Mouse (Mus musculus): Measurements from ENCODE around the gene Gm44973. TPM values are rescaled to one million over a fixed set of nuclear protein-coding genes. Genes with fewer than 3 reads are reported as not detected.
A peak's percentile ranks its signal among the peaks of the same experiment; 100 is the strongest.

Gm44973 gene
- 1.2 TPM in 1 of 2 replicates, not detected in the other for polyA plus RNA-seq (2015; fragmentation: Nextera tagmentation; extraction: Ambion mirVana)

DNA sequence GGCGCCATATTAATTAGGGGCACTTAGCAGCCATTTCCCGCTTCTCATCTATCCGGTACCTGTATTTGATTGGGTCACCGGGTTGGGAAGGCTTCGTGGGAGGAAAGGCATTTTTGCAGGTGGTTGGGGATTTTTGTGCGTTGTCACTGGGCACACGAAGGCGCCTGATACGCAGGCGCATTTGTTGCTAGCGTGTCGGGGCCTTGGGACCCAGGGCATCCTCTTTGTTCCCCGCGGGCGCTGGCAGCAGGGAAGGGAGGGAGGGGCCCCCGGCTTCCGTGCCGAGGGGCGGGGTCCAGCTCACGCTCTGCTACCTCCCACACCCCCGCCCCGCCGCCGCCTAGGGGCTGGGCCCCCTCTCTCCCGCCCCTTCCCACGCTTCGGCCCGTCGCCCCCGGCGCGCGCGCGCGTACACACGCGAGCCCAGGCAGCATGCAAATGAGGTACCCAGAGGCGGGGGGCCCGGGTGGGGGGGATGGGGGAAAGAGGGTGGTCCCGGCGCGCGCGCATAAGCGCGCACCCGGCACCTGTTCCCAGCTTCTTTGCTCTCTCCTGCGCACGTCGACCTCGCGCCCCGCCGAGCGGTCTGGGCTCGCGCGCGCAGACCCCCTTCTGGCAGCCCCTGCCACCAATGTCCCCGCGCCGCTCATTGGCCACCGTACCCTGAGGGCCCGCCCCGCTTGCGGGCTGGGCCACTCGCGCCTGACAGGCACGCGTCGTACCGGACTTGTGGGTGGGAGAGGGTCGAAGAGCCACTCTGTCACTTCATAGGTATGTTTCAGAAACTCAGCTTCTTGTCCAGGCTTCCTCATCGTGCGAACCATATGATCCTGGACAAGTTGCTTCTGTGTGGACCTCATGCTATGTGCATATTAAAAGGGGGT is at the start of gene Gm44973:
Gene Gm44973, plus strand, starts transcription at position 379 of the 884 bp plus-strand sequence.
- H3K36me3 ChIP-seq, result peaks cover 24% of the 10 kb centered on the region
- peak within 1 kb of the TSS; percentile 78 for H3K9ac ChIP-seq
- WGBS, result under 1% methylated on average over 45 of the region's 76 CpGs
- no peaks in the 10 kb centered on the region for H3K9me3 ChIP-seq
- peak within 1 kb of the TSS; percentile 54 for H3K4me2 ChIP-seq
- peak; percentile 79 for ATAC-seq (ENCODE audit: borderline replicate concordance, extremely low read depth, low FRiP score, low TSS enrichment)
- no peaks in the 10 kb centered on the region for H3K27me3 ChIP-seq
- peaks cover 21% of the 10 kb centered on the region for H3K4me1 ChIP-seq
- H3K27ac ChIP-seq, result peak within 1 kb of the TSS; percentile 99
- peak within 1 kb of the TSS; percentile 77 for H3K4me3 ChIP-seq

DNA sequence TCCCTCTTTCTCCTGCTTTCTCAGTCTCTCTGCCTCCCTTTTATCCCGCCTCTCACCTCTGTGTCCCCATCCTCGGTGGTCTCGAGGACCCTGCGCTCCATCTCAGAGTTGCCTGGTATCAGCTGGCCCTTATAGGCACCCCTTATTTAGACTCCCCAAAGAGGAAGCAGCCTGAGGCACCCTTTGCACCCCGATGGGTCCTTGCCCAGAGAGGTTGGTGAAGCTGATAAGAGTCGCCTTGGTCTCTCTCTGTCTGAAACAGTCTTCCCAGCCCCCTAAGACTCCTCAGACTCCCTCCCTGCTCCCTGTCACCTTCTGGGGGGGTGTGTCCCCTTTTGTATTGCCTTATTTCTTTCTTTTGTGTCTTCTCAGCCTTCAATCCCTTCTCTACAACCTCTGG is 44.2 kb upstream of the Gm44973 start, which contains the start of gene Sbk3:
Gene Sbk3, minus strand, starts transcription at position 101 of the 400 bp plus-strand sequence.
- Histone ChIP-seq H3K27ac (peak within 1 kb of the TSS; percentile 74), H3K36me3 (no peaks in the 10 kb centered on the region), H3K9ac (no peak within 1 kb of the TSS), H3K4me1 (peaks cover 14% of the 10 kb centered on the region; the same call in 1 of the 2 replicates), H3K9me3 (no peaks in the 10 kb centered on the region), H3K27me3 (no peaks in the 10 kb centered on the region), H3K4me3 (no peak within 1 kb of the TSS), H3K4me2 (no peak within 1 kb of the TSS)
- WGBS, result 42% methylated on average over 6 of the region's 6 CpGs
- no peak for ATAC-seq (ENCODE audit: borderline replicate concordance, extremely low read depth, low FRiP score, low TSS enrichment)

DNA sequence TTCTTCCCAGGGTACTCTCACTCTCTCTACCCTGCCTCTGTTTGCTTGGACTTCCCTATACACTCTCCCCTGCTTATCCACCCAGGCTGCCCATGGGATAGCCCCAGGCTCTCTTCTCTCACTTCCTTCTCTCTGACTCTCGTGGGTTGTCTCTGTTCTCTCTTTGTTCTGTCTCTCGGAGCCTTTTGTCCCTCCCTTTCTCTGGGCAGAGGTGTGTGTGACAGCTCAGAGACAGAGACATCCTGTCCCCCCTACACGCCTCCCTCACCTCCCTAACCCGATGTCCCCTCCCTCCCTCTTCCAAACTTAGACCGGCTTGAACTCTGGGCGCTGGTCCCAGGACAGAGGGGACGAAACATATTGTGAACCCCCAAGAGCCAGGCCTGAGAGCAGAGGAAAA is 43.6 kb upstream of the Gm44973 start:
- Histone ChIP-seq H3K27me3 (no peaks in the 10 kb centered on the region), H3K9me3 (no peaks in the 10 kb centered on the region), H3K4me2 (no peak overlapping the region), H3K4me1 (peaks cover 14% of the 10 kb centered on the region; the same call in 1 of the 2 replicates), H3K9ac (no peak overlapping the region), H3K4me3 (no peak overlapping the region), H3K36me3 (no peaks in the 10 kb centered on the region), H3K27ac (peak overlapping the region; percentile 74)
- peak; percentile 82 for ATAC-seq (ENCODE audit: borderline replicate concordance, extremely low read depth, low FRiP score, low TSS enrichment)
- WGBS, result 19% methylated on average over 7 of the region's 7 CpGs

DNA sequence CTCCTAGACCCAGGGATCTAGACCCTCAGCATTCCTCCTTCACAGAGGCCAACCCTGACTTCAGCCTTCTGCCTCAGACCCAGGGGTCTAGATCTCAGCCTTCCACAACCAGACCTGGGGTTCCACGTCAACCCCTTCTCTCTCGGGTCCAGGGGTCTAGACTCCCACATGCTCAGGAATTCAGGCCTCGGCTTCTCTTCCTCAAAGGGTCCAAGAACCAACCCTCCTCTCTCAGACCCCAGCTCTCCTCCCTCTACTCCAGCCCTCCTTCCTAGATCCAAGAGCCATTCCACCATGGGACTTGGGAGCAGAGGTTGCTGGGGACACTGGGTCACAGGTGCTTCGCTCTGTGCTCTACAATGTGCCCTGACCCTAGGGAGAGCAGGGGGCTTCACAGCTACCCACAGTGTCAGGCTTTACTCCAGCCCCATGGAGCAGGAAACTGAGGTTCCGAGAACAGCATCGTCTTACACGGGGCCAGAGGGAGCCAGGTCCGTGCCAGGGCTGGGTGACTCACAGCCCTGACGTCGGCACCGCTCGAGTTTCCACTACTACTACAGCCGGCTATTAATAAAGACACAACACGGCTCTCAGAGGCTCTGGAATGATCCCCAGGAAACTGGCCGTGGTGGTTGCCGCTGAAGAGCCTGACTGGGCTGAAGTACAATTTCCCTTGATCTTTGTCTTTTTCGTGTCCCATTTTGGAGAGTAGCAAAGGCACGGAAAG is 42.8 kb upstream of the Gm44973 start:
- H3K4me3 ChIP-seq, result no peak overlapping the region
- H3K27me3 ChIP-seq, result no peaks in the 10 kb centered on the region
- 60% methylated on average over 18 of the region's 18 CpGs for WGBS
- H3K4me2 ChIP-seq, result no peak overlapping the region
- H3K36me3 ChIP-seq, result no peaks in the 10 kb centered on the region
- no peak overlapping the region for H3K9ac ChIP-seq
- no peaks in the 10 kb centered on the region for H3K9me3 ChIP-seq
- peak overlapping the region; percentile 74 for H3K27ac ChIP-seq
- ATAC-seq (ENCODE audit: borderline replicate concordance, extremely low read depth, low FRiP score, low TSS enrichment), result no peak
- H3K4me1 ChIP-seq, result peaks cover 14% of the 10 kb centered on the region; the same call in 1 of the 2 replicates

DNA sequence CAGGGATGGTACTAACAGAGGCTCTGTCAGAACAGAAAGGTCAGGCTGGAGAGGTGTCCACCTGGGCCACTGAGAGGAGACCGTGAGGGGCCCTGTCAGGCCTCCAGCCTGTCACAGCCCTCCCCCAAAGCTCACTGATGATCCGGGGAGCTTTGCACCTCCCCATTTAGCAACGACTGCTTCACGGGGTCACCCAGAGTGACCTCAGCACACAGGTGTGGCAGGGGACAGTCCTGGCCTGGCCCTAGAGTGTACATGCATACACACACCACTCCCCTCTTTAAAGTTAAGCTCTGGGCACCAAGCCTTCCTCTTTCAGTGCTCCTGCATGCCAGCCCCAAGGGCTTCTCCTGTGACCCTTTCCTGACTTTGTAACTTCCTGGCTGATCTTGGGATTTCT is 39.8 kb upstream of the Gm44973 start:
- peaks cover 14% of the 10 kb centered on the region; the same call in 1 of the 2 replicates for H3K4me1 ChIP-seq

DNA sequence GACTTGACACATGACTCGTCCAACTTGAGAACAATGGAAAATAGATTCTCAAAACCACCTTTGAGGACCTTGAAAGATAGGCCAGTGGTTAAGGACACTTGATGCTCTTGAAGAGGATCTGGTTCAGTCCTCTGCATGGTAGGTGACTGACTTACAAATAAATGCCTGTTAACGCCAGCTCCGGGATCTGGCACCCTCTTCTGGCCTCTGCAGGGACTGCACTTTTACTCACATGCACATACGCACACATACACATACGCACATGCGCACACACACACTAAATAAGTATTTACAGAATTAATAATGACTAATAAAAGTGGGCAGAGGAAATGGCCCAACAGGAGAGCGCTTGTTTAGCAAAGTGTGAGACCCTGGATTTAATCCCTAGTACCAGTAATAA is 38.5 kb upstream of the Gm44973 start:
- WGBS, result 87% methylated on average over 7 of the region's 7 CpGs
- Histone ChIP-seq H3K27ac (no peak overlapping the region), H3K36me3 (no peaks in the 10 kb centered on the region)

More for the DNA sequence above, 39.8 kb upstream of the Gm44973 start:
- Histone ChIP-seq H3K4me2 (no peak overlapping the region), H3K9me3 (no peaks in the 10 kb centered on the region), H3K27ac (no peak overlapping the region), H3K27me3 (no peaks in the 10 kb centered on the region), H3K4me3 (no peak overlapping the region), H3K9ac (no peak overlapping the region), H3K36me3 (no peaks in the 10 kb centered on the region)
- 38% methylated on average over 4 of the region's 4 CpGs for WGBS
- no peak for ATAC-seq (ENCODE audit: borderline replicate concordance, extremely low read depth, low FRiP score, low TSS enrichment)

DNA sequence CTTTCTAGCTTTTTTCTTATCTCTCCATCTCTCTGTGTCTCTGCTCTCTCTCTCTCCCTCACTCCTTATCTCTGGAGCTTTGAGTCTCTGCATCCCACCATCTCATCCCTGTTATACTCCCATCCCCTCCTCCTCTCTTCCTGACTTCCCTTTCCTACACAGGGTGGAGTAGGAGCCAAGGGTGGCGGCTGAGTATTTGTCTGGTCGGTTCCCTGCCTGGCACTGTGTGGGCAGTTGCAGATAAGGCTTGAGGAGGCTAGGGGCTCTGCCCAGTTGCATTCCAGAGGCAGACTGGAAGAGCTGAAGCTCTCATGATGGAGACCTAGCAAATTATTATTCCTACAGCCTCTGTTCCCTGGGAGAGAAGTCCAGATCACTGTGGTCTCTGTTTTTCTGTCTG is 27.0 kb upstream of the Gm44973 start:
- WGBS, result 45% methylated on average over 2 of the region's 2 CpGs
- Histone ChIP-seq H3K27me3 (no peaks in the 10 kb centered on the region), H3K27ac (no peak overlapping the region), H3K36me3 (peaks cover 12% of the 10 kb centered on the region), H3K9ac (no peak overlapping the region), H3K4me2 (no peak overlapping the region), H3K4me1 (no peaks in the 10 kb centered on the region), H3K9me3 (no peaks in the 10 kb centered on the region), H3K4me3 (no peak overlapping the region)
- 0 out of 2 replicates have a peak, but pooled peaks have one; percentile 46 for ATAC-seq (ENCODE audit: borderline replicate concordance, extremely low read depth, low FRiP score, low TSS enrichment)

More for the DNA sequence above, 38.5 kb upstream of the Gm44973 start:
- peaks cover 8% of the 10 kb centered on the region; the same call in 1 of the 2 replicates for H3K4me1 ChIP-seq
- H3K27me3 ChIP-seq, result no peaks in the 10 kb centered on the region
- no peak for ATAC-seq (ENCODE audit: borderline replicate concordance, extremely low read depth, low FRiP score, low TSS enrichment)
- no peaks in the 10 kb centered on the region for H3K9me3 ChIP-seq
- H3K4me2 ChIP-seq, result no peak overlapping the region
- no peak overlapping the region for H3K9ac ChIP-seq
- H3K4me3 ChIP-seq, result no peak overlapping the region

DNA sequence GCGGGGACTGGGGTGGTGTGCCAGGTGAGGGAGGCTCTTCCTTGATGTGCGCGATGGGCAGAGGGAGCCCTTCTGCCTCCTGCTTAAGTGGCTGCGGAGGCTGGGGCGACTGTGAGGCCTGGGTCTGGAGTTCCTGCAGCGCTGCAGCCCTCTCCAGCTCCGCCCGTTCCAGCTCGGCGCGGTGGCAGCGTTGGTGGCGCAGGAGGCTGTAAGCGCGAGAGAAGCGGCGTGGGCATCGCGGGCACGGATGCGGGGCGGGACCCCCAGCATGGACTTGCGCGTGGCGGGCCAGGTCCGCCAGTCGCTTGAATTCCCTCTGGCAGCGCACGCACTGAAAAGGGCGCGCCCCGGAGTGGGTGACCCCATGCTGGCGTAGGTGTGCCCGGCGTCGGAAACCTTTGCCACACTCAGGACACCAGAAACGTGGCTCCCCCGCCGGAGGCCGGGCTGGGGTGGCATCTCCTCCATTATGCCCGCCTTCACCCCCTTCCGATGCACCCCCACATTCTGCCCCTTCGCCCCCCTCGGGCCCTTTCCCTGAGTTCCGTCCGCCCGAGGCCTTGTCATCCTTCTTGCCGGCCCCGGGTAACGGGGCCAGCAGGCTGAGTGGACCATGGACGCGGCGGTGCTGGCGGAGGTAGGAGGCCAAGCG is 21.8 kb upstream of the Gm44973 start:
- H3K4me1 ChIP-seq, result peaks cover 22% of the 10 kb centered on the region
- H3K4me2 ChIP-seq, result no peak overlapping the region
- H3K4me3 ChIP-seq, result no peak overlapping the region
- no peak overlapping the region for H3K9ac ChIP-seq
- no peaks in the 10 kb centered on the region for H3K27me3 ChIP-seq
- H3K9me3 ChIP-seq, result no peaks in the 10 kb centered on the region
- 47% methylated on average over 55 of the region's 55 CpGs for WGBS
- no peak overlapping the region for H3K27ac ChIP-seq
- peaks cover 19% of the 10 kb centered on the region for H3K36me3 ChIP-seq
- no peak for ATAC-seq (ENCODE audit: borderline replicate concordance, extremely low read depth, low FRiP score, low TSS enrichment)

DNA sequence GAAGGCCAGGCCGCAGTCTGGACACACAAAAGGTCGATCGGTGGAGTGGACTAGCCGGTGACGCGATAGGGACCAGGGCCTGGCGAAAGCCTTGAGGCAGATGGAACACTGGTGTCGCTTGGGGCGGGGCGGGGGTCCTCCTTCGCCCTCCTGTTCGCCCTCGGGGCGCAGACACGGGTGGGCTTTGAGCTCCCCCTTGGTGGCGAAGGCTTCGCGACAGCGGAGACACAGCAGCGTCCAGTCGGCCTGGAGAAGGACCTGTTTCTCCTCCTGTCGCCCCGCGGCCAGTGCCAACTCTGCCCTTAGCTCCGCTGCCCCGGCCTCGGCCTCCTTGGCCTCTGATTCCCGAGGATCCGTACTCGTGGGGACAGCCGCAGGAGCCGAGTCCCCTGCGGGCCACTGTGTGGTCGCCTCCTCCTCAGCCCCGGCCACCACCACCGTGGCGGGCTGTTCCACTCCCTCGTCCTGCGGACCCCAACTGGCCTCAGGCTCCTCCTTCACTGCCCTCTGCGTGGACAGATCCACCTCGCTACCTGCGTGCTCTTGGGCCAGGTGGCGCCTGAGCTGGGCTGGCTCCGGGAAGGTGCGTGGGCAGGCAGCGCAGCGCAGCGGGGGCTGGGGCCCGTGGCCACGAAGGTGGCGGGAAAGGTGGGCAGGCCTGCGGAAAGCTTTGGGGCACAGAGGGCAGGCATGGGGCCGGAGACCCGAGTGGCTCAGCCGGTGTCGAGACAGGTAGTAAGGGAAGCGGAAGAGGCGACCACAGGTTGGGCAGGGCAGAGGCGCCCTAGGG is 21.1 kb upstream of the Gm44973 start:
- Histone ChIP-seq H3K4me2 (peak overlapping the region; percentile 84), H3K36me3 (peaks cover 19% of the 10 kb centered on the region), H3K9ac (no peak overlapping the region), H3K27ac (no peak overlapping the region), H3K27me3 (no peaks in the 10 kb centered on the region), H3K4me3 (no peak overlapping the region), H3K4me1 (peaks cover 22% of the 10 kb centered on the region), H3K9me3 (no peaks in the 10 kb centered on the region)
- WGBS, result 57% methylated on average over 59 of the region's 59 CpGs
- ATAC-seq (ENCODE audit: borderline replicate concordance, extremely low read depth, low FRiP score, low TSS enrichment), result no peak

DNA sequence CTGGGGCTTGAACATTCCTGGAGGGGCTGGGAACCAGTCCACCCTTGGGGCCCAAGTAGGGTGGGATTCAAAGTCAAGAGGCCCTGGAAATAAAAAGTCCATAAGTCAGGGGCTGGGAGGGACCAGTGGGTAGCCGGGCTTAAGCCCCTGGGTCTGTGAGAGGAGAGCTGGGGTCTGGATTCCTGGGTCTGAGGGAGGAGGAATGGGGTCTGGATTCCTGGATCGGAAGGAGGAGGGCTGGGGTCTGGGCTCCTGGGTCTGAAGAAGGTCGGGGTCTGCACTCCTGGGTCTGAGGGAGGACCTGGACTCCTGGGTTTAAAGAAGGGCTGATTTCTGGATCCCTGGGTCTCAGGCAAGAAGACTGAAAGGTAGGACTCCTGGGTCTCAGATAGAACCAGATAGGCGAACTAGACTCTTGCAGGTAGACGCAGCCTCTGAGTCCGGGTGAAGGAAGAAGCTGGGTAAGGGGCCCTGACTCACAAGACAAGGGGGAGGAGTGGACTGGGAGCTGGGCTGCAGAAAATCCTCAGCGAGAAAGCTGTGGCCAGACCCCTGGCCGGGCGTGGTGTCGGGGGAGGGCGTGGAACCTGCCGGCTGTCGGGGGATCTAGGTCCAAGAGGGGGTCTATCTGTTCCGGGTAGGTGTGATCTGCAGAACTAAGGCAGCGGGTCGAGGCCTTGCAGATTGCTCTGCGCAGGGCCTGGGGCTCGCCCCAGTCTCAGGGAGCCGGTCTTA is 19.9 kb upstream of the Gm44973 start:
- no peaks in the 10 kb centered on the region for H3K27me3 ChIP-seq
- H3K4me3 ChIP-seq, result peak overlapping the region; percentile 69
- peaks cover 22% of the 10 kb centered on the region for H3K4me1 ChIP-seq
- H3K4me2 ChIP-seq, result peak overlapping the region; percentile 84
- peak overlapping the region; percentile 79 for H3K27ac ChIP-seq
- WGBS, result 5% methylated on average over 19 of the region's 19 CpGs
- ATAC-seq (ENCODE audit: borderline replicate concordance, extremely low read depth, low FRiP score, low TSS enrichment), result no peak; the same call in none of the 2 replicates
- no peaks in the 10 kb centered on the region for H3K9me3 ChIP-seq
- peak overlapping the region; percentile 68 for H3K9ac ChIP-seq
- peaks cover 19% of the 10 kb centered on the region for H3K36me3 ChIP-seq
